Mouse (Mus musculus) MEL-GATA-1-ER (cell line): ENCODE measurements around the gene Adcy5.

ENCODE experiments used
- DNase-seq: peaks from one replicate; pipeline ENCODE4 v3.0.0-alpha.2; 2012; ENCODE audit warnings: low read depth; ENCODE audit errors: extremely low read depth

Adcy5 gene

GRCm38 (mm10) chr16:35251690-35252089 lies 97.0 kb downstream of the Adcy5 start:
- no peak for DNase-seq

DNA sequence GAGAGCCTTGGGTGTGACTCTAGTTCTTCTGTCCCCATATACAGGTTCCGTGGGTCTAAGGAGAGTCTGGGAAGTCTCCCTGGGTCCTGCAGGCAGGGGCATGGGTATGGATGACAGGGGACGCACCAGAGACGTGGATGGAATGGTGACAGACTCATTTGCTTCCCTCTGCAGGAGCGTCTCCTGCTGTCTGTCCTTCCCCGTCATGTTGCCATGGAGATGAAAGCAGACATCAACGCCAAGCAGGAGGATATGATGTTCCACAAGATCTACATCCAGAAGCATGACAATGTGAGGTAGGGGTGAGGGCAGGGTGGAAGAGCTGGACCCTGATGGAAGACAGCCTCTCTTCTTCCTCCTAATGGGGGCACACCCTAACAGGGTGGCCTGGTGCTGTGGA lies 98.3 kb downstream of the Adcy5 start:
- DNase-seq: no peak

GRCm38 (mm10) chr16:35255981-35256380 lies 101.3 kb downstream of the Adcy5 start:
- DNase-seq: no peak

DNA sequence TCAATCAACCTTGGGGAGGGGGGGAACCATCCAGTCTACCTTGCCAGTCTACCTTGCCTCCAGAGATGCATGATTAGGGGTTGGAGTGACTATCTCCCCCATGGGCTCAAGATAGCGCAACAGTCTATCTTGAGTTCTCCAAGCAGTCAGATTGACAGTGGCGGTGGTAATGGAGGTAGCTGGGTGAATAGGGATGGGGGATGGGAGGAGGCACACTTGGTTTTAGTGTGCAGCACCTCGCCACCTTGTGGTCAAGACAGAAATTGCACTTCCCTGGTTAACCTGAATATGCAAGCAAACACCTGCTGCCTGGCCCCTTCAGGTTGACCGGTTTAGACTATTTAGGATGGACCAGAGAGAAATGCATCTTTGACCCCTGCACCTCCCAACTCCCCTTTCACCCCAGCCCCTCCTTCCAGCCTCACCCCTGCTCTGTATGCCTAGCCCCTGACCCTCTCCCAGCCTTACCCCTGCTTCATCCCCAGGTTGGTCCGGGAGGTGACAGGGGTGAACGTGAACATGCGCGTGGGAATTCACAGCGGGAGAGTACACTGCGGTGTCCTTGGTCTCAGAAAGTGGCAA lies 115.8 kb downstream of the Adcy5 start:
- DNase-seq: no peak

GRCm38 (mm10) chr16:35270945-35271344 lies 116.3 kb downstream of the Adcy5 start:
- no peak for DNase-seq

DNA sequence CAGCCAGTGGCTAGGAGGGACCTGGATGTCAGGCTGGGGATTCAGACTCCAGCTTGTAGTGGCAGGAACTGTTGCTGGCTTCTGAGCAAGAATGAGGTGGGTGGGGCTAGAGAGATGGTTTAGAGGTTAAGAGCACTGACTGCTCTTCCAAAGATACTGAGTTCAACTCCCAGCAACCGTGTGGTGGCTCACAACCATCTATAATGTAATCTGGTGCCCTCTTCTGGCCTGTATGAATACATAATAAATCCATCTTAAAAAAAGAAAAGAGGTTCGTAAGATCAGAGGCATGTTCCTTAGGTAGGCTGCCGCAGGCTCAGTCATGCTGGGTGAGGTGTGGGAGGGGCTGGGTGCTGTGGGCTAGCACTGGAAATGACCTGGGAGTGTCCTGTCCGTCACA lies 116.9 kb downstream of the Adcy5 start:
- no peak for DNase-seq

DNA sequence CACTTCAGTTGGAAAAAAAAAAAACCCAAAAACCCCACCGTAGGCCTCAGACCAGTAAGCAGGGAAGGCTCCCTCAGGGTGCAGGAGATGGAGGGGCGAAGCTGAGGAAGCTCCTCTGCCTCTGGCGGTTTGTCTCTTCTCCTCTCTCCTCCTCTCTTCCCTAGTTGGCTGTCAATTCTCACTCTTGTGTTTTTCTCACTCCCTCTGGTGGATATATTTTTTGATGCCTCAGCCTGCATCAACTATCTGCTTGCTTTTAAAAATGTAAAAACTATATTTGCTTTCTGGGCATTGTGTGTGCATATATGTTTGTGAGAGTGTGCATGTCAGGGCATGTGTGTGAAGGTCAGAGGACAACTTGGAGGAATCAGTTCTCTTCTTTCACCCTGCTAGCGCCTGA lies 117.7 kb downstream of the Adcy5 start:
- DNase-seq: no peak

DNA sequence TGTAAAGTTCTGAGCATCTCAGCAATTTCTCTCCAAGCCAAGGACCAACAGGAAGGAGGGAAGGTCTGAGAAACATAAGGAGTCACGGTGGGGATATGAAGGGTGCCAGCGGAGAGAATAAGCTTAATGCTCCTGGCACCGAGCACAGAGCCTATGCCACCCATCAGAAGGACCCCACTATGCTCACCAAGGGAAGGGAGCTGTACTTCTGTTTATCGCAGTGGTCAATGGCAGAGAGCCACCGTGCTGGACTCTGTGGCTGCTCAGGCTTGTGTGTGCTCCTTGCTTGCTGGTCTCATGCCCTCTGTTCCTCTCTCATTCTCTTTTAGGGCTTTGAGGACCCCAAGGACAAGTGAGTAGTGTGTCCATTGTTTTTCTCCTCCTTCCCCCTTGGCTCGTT lies 123.5 kb downstream of the Adcy5 start:
- no peak for DNase-seq

DNA sequence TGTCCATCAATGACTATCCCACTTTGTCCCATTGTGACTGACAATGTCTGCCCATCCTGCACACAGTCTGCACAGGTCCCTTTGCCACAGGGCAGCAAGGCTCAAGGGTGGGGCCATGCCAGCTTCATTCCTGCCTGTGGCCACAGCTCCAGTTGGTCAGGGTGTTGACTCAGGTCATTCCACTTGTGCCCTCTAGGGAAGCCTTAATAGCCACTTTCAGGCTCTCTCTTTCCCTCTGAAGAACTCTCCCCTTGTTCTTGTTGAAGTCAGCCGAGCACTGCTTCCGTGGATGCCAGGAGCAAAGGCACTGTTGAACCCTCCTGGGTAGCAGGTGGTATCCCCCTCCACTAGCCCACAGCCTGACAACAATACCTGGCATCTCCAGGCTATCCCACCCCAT lies 127.8 kb downstream of the Adcy5 start:
- no peak for DNase-seq

DNA sequence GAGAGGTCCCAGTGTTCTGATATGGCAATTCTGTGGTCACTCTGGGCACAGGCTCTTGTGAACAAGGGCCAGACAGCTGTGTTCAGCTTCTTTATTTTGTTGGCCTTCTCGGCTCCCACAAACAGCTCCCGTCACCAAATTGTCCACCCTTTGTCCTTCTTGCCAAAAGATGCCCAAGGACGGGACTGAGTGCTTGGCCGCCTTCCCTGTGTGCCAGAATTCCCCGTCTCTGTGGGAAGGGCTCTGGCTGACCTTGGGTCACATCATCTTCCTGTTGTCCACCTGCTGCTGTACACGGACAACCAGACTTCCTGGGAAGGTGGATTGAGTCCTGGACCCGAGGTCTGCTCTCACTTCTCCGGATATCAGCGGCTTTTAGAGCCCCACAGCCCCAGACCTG lies 131.1 kb downstream of the Adcy5 start:
- no peak for DNase-seq

- DNase-seq: no peak
Measured at GRCm38 (mm10) chr16:35287244-35287643, 132.6 kb downstream of the Adcy5 start.

DNA sequence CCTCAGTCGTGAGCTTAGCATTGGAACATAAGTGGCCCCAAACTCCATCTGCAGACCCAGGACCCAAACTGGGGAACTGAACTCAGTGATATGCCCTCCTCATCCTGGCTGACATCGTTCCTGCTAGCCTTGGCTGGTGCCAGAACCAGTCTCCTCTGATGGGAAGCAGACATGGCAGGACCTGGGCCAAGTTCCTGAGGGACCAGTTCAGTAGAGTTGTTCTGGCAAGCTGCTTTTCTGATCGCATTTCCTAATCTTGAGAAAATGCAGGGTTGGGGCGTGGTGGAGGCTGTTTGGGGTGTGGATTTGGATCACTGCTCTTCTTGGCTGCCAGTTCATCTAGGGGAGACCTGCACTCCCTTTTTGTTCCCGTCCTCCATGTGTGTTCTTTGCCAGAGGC lies 143.1 kb downstream of the Adcy5 start:
- no peak for DNase-seq

DNA sequence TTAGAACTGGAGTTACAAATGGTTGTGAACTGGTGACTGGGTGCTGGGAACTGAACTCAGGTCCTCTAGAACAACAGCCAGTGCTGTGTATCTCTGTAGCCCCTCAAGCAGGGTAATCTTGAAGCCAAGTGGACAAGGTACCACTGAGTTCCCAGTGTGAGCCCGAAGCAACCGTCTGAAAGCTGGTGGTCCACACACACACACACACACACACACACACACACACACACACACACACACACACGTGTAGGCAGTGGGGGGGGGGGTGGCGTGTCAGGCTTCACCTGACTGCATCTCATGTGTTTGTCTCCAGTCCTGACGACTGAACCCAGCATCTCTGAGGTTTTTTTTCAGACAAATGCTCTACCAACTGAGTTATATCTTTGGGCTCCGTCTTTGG lies 145.5 kb downstream of the Adcy5 start:
- DNase-seq: no peak

DNA sequence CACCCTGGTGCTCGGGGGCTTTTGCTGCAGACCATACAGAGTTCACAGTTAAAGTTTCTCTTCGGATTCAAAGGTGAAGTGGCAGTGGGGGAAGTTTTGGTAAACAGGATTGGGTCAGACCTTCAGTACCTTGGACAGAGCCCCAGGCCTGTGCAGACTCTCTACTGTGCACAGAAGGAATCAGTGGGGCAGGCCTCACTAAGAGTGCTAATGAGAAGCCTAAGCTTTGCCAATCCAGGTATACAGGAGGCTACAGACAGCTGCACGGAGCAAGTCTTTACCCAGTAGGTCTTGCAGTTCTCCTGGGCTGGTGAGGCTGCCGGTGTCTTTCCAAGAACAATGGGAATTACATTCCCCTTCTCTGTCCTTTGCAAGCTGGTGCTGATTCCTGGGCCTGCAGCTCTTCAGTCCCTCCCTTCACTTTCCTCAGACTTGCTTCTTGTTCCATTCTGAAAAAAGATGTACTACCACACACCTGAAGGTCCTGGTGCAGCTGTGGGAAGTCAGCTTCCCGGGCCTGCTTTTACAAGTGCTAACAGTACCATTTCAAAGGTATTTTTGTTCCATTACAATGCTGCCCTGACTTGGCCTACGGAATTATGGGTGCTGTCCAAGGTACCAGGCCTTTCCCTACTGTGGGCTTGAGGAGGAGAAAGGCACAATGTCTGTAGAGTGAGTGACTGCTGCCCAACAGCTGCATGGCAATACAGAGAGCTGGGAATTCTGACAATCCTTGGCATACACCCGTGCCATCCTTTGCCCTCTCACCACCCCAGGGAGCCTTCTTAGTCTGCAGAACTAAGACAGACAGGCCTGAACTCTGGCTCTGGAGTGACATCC lies 148.0 kb downstream of the Adcy5 start:
- no peak for DNase-seq

DNA sequence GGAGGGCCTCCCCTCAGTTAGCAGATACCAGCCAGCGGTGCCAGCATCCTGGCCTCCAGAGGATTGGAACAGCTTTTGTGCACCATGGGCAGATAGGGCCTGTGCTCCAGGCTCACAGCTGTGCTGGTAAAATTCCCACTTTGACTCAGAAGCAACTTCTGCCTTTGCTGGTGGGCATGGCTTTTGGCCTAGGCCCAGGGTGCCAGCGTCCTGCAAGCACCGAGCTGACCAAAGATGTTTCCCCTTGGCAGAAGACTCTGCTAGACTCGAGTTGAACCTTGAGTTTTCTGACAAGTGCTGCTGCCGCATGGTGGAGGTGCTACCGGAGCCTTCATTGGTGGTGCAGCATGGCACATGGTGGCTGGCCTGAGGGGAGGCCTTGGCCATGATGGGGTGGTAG lies 149.0 kb downstream of the Adcy5 start:
- no peak for DNase-seq

GRCm38 (mm10) chr16:35304416-35304815 lies 149.7 kb downstream of the Adcy5 start:
- no peak for DNase-seq

- no peak for DNase-seq
Measured at GRCm38 (mm10) chr16:35305226-35305625, 150.5 kb downstream of the Adcy5 start.

DNA sequence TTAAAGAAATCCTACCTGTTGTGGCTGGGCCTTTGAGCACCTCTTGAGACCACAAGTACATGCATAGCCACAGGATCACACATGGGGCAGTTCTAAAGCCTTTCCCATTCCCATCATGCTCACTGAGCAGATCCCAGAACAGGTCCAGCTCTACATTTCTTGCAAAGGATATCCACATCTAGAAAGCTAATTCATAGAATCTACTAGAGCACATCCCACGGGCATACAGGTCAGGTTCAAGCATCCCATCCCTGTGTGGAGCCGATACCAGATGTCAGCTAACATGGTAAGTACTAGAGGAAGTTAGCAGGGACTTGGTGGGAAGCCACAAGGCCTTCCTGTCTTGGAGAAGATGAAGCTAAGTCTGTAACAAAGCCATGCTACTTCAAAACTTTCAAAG lies 152.0 kb downstream of the Adcy5 start:
- DNase-seq: no peak

DNA sequence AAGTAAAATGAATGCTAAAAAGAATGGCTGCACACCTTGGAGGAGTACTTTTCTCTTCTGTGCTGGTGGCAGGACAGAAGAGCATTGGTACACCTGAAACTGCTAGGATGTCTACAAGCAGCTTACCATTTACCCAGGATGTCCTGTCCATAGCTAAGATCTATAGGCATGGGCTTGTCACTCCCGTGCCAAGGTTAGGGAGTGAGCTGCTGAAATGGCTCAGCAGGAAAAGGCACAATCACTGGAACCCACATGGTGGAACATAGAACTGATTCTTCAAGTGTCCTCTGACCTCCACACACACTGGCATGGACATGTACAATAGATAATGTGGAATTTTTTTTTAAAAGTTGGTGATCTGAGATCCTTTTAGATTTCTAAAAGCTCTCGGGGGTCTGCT lies 152.7 kb downstream of the Adcy5 start:
- DNase-seq: no peak

- no peak for DNase-seq
Measured at GRCm38 (mm10) chr16:35308016-35308415, 153.3 kb downstream of the Adcy5 start.

- DNase-seq: no peak
Measured at GRCm38 (mm10) chr16:35308486-35309143, 153.9 kb downstream of the Adcy5 start.

- no peak for DNase-seq
Measured at GRCm38 (mm10) chr16:35309634-35310033, 155.0 kb downstream of the Adcy5 start.
